ENCODE assay signal across 8 mouse cellular contexts in the genomic region with DNA sequence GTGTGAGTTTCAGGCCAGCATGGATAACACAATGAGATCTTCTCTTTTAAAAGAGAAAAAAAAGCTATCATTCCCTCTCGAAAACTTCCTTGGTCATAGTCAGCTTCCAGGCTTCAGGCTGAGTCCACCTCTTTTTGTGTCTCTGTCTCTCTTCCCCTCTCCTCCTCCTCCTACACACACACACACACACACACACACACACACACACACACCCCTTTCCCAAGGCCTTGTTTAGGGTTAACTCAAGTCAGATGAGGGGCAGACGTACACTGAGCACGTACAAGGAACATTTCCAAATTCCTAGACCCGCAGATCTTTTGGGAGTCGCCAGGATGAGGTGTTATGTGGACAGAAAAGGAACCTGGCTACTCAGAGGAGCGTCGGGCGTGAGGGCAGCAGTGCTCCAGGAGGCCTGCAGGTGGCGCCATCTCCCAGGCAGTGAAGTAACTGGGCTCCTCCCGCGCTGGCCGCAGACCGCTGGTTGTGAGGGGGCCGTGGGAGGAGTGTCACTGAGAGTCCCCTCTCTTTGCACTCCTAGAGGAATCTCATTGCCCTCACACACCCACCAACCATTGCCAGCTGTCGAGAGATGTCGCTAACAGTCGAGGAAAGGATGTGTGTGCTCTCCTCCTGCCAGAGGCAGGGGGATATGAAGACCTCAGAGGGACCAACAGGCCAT. TPM values are rescaled to one million over a fixed set of nuclear protein-coding genes. Genes with fewer than 3 reads are reported as not detected.
DNase-seq lines count a peak whose midpoint lies in the region; ATAC-seq and TF ChIP-seq lines count a peak whose summit lies in the region.

No protein-coding gene starts in this region.

- H3K4me3 ChIP-seq in kidney, embryonic 16.5 days (ENCODE audit: low read length) = no peak overlapping the region
- no peak overlapping the region for H3K4me3 ChIP-seq in lung, adult 2 months (replicated peaks; ENCODE audit: extremely low read depth, low read depth, low read length)
- H3K4me3 ChIP-seq in neural tube, embryonic 15.5 days (replicated peaks) = no peak overlapping the region

- 0 out of 2 replicates have a peak, but pooled peaks cover 4% of the 10 kb centered on the region for H3K36me3 ChIP-seq in kidney, embryonic 16.5 days (ENCODE audit: insufficient read depth, low read length)
- no peaks in the 10 kb centered on the region for H3K36me3 ChIP-seq in neural tube, embryonic 15.5 days

- peak; percentile 95 for ATAC-seq in granulocyte monocyte progenitor cell, adult 5-6 weeks (replicated peaks; ENCODE audit: poor library complexity, severe bottlenecking)
- ATAC-seq in kidney, embryonic 16.5 days (ENCODE audit: low FRiP score, low TSS enrichment) = peak; percentile 67; the same call in 1 of the 2 replicates
- ATAC-seq in neural tube, embryonic 15.5 days (ENCODE audit: low FRiP score) = peak; percentile 57

- peak; percentile 76 for TF ChIP-seq CTCF in lung, adult 2 months (IDR thresholded peaks at IDR 0.05; ENCODE audit: insufficient read depth, low read length)

- H3K9me3 ChIP-seq in kidney, embryonic 16.5 days (ENCODE audit: low read length) = no peaks in the 10 kb centered on the region
- no peaks in the 10 kb centered on the region for H3K9me3 ChIP-seq in neural tube, embryonic 15.5 days (replicated peaks)

- peak overlapping the region; percentile 37 for H3K4me2 ChIP-seq in kidney, embryonic 16.5 days (replicated peaks; ENCODE audit: low read depth, low read length)
- peak overlapping the region; percentile 50 for H3K4me2 ChIP-seq in neural tube, embryonic 15.5 days

- TF ChIP-seq POLR2A in lung, adult 2 months (IDR thresholded peaks at IDR 0.05; ENCODE audit: borderline replicate concordance, extremely low read depth, low read depth, low read length) = no peak

- peak overlapping the region; percentile 51 for H3K9ac ChIP-seq in kidney, embryonic 16.5 days (replicated peaks; ENCODE audit: low read length)
- peak overlapping the region; percentile 7; the same call in 1 of the 2 replicates for H3K9ac ChIP-seq in neural tube, embryonic 15.5 days (replicated peaks)

- H3K27ac ChIP-seq in kidney, embryonic 16.5 days (ENCODE audit: low read length) = no peak overlapping the region
- no peak overlapping the region for H3K27ac ChIP-seq in neural tube, embryonic 15.5 days (replicated peaks)

- DNase-seq in 3T3-L1 (ENCODE audit: low read depth, low spot score) (peak; percentile 57), adipocyte (ENCODE audit: low spot score) (peak; percentile 44)
- peak; percentile 85 for DNase-seq in embryo, embryonic 10.5 days (ENCODE audit: low spot score)
- peak; percentile 62 for DNase-seq in lung, adult 2 months
- DNase-seq in thymus, postnatal 0 days (ENCODE audit: low spot score) = peak; percentile 69

- H3K27me3 ChIP-seq in kidney, embryonic 16.5 days (ENCODE audit: insufficient read depth, low read length) = no peaks in the 10 kb centered on the region
- H3K27me3 ChIP-seq in neural tube, embryonic 15.5 days (replicated peaks) = no peaks in the 10 kb centered on the region

- 4% methylated on average over 17 of the region's 17 CpGs for WGBS in kidney, embryonic 16.5 days
- 5% methylated on average over 17 of the region's 17 CpGs for WGBS in lung, adult 2 months
- 4% methylated on average over 17 of the region's 17 CpGs for WGBS in neural tube, embryonic 15.5 days

- H3K4me1 ChIP-seq in kidney, embryonic 16.5 days (ENCODE audit: insufficient read depth, low read length) = 0 out of 2 replicates have a peak, but pooled peaks cover 3% of the 10 kb centered on the region
- no peaks in the 10 kb centered on the region for H3K4me1 ChIP-seq in lung, adult 2 months (ENCODE audit: control insufficient read depth, insufficient read depth, low read length)
- H3K4me1 ChIP-seq in neural tube, embryonic 15.5 days = peaks cover 14% of the 10 kb centered on the region

RNA-seq across cellular contexts. Expression of gene Chmp4b, which starts 51.3 kb away (rescaled TPM):
- 108 and 120 TPM in 2 replicates for total RNA-seq in granulocyte monocyte progenitor cell, adult 5-6 weeks (2014; fragmentation: Nextera tagmentation)
- 125 and 129 TPM in 2 replicates for total RNA-seq in granulocyte monocyte progenitor cell, adult 5-6 weeks (2017)
- 18.0 and 20.7 TPM in 2 replicates for polyA plus RNA-seq in kidney, embryonic 16.5 days (2015; fragmentation: Nextera tagmentation; extraction: Ambion mirVana)
- polyA plus RNA-seq in lung, adult 2 months (2012; rRNA removed) = 83.4 and 103 TPM in 2 replicates
- polyA plus RNA-seq in neural tube, embryonic 15.5 days (2015; fragmentation: Nextera tagmentation; extraction: Ambion mirVana) = 29.6 and 31.5 TPM in 2 replicates
- polyA plus RNA-seq in thymus, postnatal 0 days (2015; fragmentation: Nextera tagmentation; extraction: Ambion mirVana) = 30.1 and 35.4 TPM in 2 replicates
